Mouse (Mus musculus): ENCODE data around the gene Spic.
A peak's percentile ranks its signal among the peaks of the same experiment; 100 is the strongest.
"Not testable (repeated sequence)": the region's sequence is repeated elsewhere in the genome, so short reads cannot be mapped to it uniquely, and the experiment has no call there.

Spic gene

GRCm38 (mm10) chr10:88684925-88685324 lies at the start of gene Spic:
TSS of gene Spic (minus strand) at chr10:88685015.
- no peak for DNase-seq (ENCODE audit: low read depth, low spot score)

GRCm38 (mm10) chr10:88732309-88732622 lies 47.5 kb upstream of the Spic start:
- no peak for DNase-seq (ENCODE audit: low read depth, low spot score)

DNA sequence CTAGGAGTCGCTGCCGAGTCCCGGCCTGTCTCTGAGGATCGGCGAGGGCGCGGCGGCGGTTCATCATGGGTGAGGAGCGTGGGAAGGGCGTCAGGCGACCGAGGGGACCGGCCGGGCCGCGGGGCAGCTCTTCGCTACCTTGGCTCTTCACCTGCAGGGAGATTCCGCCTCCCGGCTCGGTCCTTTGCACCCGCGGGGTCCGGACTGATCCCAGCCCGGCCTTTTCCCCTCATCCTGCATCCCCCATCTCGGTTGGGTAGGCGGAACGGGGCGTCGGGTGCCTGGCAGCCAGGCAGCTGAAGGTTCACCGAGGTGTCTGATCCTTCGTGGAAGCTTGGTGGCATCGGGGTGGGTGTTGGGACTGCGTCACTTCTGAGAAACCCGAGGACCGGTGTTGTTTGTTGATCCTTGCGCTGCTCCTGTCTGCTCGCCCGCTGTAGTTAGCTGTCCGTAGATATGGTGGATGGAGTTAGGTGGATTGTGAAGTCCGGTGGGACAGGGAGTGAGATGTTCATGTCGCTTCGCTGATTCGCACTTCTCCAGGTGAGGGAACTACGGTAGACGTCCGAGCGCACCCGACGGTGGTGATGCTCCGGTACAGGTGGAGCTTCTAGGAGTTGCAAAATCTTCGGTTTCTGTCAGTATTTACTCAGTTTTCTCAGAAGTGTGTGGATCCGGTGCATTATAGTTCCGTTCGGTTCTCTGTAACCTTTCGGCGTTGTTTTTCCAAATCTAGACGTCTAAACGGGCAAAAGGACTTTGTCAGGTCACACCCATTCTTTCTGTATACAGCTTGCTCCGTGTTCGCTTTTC lies 46.9 kb upstream of the Spic start:
- DNase-seq (ENCODE audit: low read depth, low spot score) = no peak

DNA sequence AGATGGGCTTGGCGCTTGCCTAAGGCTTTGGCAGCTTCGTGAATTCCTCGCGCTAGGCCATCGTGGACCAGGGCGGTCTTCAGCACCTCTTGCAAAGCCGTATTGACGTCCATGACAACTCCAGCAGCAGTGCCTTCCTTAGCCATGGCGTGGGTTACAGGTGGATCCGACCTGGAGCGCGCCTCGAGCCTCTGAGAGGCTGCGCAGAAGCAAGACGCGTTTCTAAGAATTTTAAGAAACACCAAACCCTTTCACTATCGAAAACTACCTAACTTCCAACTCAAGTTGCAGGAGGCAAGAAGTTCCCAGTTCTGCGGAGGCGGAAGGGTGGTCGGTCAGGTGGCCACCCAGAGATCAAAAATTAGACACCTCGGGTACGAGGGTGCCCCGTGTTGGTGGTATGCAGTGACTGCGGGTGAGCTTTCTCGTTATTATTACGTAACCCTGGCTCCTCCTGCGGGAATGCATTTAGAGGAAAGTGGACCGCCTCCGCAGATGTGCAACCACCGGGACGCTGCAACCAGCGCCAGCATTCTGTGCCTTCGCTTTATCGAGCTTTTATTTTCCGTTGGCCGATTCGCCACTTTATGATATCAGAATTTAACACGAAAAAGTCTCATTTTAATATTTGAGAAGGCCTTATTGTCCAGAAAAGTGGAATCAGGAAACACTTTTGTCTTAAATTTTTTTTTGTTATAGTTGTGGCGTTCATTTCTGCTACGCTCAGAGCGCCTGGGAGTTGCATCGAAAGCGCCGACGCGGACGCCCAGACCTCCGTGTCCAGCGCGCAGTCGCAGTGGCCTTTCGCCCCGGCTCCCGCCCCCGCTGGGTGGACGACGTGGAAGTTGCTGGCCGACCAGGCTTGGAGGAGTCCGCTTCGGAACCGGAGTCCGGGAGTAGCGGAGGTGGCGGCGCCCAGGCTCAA lies 46.0 kb upstream of the Spic start, which contains the start of gene Arl1:
Gene Arl1, plus strand, starts transcription at position 288 of the 925 bp plus-strand sequence.
- peak; percentile 82 for DNase-seq (ENCODE audit: low read depth, low spot score)

- no peak for DNase-seq (ENCODE audit: low read depth, low spot score)
These were observed 43.4 kb upstream of the Spic start for GRCm38 (mm10) chr10:88728166-88728565.

GRCm38 (mm10) chr10:88727128-88727527 lies 42.3 kb upstream of the Spic start:
- DNase-seq (ENCODE audit: low read depth, low spot score) = peak; percentile 6

DNA sequence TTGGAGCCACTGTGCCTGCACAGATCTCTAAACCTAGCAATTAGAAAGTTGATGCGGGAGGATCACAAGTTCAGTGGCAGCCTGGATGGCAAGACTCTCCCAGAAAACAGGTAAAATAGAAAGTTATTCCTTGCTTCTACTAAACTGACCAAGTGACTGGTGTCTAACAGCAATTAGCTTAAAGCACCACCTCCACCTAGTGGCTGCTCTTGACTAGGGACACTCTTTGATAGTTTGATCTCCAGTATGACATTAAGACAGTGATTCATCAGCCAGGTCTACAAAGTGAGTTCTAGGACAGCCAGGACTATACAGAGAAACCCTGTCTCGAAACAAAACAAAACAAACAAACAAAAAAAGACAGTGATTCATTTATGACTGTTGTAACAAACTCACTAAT lies 40.5 kb upstream of the Spic start:
- DNase-seq (ENCODE audit: low read depth, low spot score) = no peak

DNA sequence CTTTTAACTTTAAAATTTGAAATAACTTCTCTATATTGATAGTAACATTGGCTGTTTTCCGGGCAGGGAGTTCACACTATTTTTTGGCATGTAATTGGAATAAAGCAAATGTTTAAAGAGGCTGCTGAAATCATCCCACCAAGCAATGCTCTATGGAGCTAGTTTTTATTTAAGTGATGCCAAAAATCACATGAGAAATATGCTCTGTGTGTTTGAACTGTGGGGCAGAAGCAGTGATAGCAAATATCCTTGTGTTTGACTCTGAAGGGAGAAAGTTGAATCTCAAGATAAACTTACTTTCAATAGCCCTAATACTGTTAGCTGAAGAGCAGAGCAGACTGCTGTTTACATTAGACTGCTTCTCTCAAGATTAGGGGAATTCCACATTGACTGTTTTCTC lies 34.8 kb upstream of the Spic start:
- no peak for DNase-seq (ENCODE audit: low read depth, low spot score)

DNA sequence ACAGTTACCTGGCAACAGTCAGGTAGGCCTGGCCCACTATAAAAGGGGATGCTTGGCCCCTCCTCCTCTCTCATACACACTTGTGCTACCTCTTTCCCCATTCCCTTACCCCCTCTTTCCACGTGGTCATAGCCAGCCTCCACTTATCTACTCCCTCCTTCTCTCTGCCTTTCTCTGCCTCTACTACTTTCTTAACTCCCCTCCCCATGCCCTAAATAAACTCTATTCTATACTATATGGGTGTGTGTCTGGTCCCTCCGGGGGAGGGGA lies 32.9 kb upstream of the Spic start:
- DNase-seq (ENCODE audit: low read depth, low spot score) = no peak

DNA sequence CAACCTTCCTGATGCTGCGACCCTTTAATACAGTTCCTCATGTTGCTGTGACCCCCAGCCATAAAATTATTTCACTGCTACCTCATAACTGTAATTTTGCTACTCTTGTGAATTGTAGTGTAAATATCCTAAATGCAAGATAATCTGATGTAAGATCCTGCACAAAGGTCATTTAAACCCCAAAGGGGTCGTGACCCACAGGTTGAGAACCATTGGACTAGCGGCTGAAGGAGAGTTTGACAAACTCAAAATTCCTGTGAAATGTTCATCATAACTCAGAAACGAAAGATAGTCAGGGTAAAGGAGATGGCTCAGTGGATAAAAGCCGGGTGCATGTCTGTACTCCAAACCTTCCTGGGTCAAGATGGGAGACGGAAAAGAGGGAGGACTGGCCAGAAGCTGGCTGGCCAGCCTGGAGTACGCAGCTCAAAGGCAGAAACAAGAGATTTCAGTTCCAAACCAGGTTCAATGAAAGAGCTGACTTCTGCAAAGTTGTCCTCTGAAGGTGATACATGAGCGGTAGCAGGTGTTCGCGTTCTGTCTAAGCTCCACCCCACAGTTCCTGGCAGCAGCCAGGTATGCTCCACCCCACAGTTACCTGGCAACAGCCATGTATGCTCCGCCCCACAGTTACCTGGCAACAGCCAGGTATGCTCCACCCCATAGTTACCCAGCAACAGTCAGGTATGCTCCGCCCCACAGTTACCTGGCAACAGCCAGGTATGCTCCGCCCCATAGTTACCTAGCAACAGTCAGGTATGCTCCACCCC lies 32.4 kb upstream of the Spic start:
- DNase-seq (ENCODE audit: low read depth, low spot score) = no peak

DNA sequence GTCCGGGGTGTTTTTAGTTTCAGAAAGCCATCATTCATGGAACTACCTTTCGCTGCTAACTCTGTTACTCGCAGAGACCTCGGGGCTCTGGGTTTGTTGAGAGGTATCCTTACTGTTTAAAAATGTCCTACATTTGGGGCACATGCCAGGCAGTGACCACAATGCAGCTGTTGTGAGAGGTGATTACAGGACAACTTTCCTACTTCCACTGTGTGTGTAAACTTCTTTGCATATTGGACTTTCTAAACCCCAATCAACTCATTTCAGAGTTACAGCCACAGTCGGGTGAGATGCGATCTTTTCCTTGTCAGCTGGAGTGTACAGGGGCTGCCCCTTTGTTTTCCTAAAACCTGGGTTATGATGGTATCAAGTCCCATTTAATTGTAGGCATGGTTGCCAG lies 30.8 kb upstream of the Spic start:
- no peak for DNase-seq (ENCODE audit: low read depth, low spot score)

DNA sequence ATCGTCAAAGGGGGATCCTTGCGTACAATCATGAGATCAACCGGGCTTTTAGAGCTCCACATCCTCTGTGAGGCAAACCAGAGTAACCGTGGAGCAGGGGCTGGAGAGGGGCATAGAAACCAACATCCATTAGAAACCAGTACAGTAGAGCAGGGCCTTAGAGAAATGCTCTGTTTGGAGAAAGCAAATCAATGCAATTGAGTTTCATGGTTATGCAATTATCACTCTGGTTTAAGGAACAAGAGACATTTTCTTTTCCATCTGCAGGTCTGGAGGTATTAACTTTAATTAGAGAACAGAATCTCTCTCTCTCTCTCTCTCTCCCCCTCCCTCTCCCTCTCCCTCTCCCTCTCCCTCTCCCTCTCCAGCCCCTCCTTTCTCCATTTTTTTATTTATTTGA lies 29.9 kb upstream of the Spic start:
- no peak for DNase-seq (ENCODE audit: low read depth, low spot score)

GRCm38 (mm10) chr10:88712359-88712758 lies 27.5 kb upstream of the Spic start:
- no peak for DNase-seq (ENCODE audit: low read depth, low spot score)

DNA sequence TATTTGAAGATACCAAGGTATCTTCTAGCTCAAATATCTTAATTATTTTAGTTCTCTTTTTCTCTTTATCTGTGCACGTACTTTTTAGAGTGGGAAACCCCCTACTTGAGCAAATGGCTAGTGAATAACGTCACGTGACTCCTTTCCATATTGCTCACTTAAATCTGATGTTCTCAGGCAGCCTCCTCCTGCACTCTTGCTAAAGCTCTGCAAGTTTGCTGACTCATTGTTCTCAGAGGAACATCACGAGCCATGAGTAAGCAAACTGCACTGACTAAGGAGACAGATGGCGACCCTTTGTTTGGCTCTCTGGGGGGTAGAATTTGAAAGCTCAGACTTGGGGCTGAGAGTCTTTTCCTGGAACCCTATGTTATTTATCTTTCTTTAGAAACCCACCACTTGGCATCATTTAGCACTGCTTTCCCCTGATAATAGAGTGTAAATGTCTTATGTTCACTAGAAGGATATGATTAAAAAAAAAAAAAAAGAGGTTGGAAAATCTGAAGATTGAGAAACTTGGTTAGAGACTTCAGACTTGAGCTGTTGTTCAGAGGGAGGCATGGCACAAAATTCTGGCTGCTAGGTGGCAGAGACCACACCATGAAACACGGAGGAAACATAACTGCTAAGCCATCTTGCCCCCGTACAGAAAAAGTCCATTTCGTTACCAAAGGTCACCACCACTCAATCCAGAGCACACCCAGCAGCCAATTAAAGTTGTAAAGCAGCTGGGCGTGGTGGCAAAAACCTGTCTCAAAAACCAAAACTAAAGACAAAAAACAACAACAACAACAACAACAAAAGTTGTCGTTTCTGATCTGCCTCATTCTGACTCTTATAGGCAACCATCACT lies 24.1 kb upstream of the Spic start:
- DNase-seq (ENCODE audit: low read depth, low spot score) = no peak

DNA sequence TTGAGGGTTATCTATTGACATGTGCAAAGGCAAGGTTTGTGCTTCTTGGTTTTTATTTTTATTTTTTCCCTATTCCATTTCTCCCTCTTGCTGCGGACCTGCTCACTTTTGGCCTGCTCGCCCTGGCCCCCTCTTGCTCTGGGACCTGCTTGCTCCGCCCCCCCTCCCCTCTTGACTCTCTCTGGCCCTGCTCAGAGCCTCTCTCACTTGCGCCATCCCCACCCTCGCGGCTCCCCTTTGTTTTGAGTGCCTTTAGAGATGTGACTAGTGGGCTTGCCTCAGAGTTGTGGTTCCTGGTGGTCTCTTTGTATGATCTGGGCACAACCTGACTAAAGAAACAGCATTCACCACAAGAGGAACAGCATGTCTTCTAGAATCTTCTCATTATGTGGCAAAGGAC lies 16.1 kb upstream of the Spic start:
- DNase-seq (ENCODE audit: low read depth, low spot score) = no peak

DNA sequence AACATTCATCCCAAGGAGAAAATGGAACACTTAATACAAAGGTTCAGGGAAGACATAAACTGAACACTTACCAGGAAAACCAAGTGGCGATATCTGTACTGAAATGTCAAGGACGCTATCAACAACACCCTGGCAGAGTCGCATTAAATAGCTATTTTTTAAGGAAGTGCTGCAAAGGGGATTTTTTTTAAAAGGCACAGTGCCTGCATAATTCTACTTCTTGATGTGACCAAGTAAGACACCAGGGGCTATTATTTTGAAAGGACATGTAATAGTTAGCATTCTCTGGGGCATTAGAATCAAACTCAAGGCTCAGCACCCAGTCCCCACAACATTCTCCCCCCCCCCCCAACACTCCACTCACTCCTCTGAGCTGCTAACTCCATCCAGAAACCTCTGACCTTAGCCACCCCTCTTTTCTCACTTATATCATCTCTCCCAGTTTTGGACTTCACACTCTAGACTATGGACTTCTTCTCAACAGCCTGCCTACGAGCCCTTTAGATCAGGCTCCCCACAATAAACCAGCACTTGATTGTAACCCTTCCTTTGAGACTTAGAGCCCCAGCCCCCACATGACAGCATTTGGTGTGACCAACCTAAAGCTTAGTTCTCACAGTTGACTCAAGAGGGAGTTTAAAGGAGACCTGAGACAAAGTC lies 1.8 kb downstream of the Spic start:
- DNase-seq (ENCODE audit: low read depth, low spot score) = no peak

- no peak for DNase-seq (ENCODE audit: low read depth, low spot score)
These were observed 12.0 kb downstream of the Spic start for GRCm38 (mm10) chr10:88672825-88673224.

DNA sequence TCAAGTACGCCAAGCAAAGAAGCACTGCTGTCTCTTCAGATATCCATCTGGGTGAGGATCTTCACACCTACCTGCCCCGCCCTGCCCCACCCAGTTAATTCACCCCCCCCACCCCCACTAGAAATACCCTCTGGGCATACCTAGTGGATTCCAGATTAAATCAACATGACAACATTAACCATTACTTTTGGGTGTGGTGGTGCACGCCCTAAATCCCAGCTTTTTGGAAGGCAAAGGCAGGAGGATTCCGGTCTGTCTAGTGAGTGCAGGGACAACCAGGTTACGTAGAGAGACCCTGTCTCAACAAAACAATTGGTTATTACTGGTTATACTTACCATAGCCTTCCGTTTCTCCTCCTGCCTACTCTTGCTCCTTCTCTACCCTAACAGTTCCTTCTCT lies 12.7 kb downstream of the Spic start:
- no peak for DNase-seq (ENCODE audit: low read depth, low spot score)

DNA sequence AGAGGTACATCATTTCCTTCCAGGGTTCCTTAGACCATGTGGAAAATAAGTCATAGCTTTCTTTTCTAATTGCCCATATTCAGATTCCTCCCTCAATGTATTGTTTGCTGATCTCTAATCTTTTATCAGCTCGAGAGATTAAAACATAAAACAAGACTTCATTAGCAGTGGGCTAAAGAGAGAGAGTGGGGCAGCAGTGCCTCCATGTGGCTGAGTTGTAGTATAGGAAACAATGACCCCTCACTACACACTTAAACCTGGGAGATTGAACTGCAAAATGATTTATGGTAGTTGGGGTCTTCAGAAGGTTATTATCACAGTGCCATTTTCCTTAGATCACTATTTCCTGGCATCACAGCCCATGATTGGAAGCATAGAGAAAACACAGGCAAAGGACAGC lies 15.1 kb downstream of the Spic start:
- DNase-seq (ENCODE audit: low read depth, low spot score) = no peak

- DNase-seq (ENCODE audit: low read depth, low spot score) = not testable (repeated sequence)
These were observed 21.0 kb downstream of the Spic start for GRCm38 (mm10) chr10:88663856-88664255.

- DNase-seq (ENCODE audit: low read depth, low spot score) = no peak
These were observed 25.9 kb downstream of the Spic start for GRCm38 (mm10) chr10:88658918-88659317.

Measured in retina, adult 2 months (tissue).